Mouse (Mus musculus) WW6 (cell line): ENCODE data around the gene Prox2.
"Not testable (repeated sequence)": the region's sequence is repeated elsewhere in the genome, so short reads cannot be mapped to it uniquely, and the experiment has no call there.

Experiments
- DNase-seq: peaks from one replicate; pipeline ENCODE4 v3.0.0-alpha.2; 2013; ENCODE audit warnings: low read depth, low spot score

The Prox2 gene

GRCm38 (mm10) chr12:85110698-85111592, at the start of gene Prox2, which contains the start of gene Dlst:
Prox2 (minus strand) TSS chr12:85110759.
Dlst (plus strand) TSS chr12:85110833.
- peak; percentile 39 for DNase-seq

- DNase-seq = no peak
Measured at GRCm38 (mm10) chr12:85159592-85159991, 49.0 kb upstream of the Prox2 start.

DNA sequence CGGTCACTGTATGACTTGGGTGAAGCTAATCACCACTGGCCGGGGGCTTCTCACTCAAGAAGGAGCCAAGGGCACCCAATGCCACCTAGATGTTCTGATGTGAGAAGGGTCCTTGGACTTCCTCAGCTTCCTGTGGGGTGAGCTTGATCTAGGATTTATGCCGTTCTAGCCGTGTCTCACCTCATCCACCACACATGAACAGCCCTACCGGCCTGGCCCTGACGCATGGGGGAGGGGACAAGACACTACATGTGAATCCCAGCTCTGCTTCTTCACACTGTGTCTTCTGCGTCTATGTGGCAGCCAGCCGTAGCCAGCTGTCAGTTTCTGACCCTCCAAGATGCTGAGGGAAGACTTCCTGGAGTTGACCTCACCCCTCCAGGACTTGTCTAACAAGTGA, 48.2 kb upstream of the Prox2 start:
- DNase-seq = no peak

DNA sequence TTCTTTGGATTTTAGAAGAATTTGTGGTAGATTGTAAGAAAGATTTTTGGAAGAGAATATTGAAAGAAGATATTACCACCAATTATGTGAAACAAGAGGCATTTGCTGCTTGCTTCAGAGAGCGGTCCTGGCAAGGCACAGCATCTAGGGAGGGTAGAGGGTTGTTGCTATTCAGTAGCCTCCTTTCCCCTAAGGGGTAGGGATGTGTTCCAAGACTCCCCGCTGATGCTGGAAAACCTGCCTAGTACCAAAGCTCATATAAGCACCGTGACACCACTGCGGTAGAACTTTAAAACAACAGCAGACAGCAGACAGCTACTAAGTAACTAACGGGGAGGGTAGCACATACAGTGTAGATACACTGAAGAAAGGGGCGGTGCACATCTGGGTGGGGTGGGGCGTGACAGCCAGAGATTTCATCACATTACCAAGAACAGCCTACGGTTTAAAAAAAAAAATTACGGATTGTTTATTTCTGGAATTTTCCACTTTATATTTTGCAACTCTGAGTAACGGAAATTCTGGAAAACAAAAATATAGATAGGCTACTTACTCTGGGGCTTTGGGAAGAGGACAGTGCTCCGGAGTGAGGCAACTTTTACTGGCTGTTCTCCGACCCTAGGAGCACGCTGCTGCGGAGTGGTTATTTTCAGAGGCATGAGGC, 47.4 kb upstream of the Prox2 start:
- no peak for DNase-seq

DNA sequence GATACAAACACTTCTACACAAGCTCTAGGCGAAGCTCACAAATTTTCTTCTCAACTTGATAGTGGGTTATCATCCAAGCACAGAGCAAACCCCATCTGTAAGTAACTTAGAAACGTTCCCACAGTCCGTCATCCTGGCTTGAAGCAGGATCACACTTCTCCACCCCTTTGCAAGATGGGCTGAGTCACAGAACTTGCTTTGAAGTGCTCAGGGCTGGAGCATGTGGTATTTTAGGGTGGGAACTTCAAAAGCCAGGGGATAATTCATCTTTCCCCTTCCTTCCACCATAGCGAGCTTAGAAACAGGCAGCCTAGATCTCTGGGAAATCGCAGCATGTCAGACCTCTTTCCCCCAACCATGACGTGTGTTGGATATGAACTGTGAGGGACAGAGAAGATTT, 45.8 kb upstream of the Prox2 start:
- DNase-seq = no peak

- no peak for DNase-seq
Measured at GRCm38 (mm10) chr12:85153011-85153410, 42.5 kb upstream of the Prox2 start.

DNA sequence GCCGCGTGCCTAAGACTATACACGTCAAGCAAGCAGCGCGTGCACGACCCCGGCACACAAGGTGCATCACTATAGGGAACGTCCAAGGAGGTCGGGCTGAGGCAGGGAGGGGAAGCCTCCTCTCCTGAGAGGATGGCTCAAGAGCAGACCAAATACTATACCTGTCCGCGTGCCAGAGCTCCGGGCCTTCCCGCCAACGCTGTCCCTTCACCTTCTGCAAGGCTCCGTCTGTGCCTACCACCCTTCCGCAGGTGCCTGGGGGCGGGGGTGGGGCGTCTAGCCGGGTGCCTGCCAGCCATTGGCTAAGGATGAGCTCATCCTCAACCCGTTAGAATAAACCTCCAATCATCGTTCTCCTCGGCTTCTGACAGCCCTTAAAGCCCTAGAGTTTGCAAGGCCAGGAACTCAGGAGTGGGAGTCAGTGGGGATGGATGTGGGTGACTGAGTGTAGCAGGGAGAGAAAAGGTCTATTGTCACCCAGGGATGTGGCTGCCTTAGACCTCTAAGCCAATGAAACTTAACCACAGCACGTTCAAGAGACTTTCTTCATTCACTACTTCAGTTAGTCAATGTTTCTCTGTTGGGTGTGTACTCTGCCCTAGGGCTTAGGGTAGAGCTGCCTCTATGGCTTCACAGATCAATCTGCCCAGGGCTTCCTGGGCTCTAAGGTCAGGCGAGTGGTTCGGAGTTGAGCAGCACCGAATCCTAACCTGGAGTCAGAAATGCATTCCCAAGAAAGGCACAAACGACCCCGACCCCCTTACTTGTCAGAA, 40.6 kb upstream of the Prox2 start, which contains the start of gene Rps6kl1:
Gene Rps6kl1, minus strand, starts transcription at position 263 of the 773 bp plus-strand sequence.
- DNase-seq = peak; percentile 67

DNA sequence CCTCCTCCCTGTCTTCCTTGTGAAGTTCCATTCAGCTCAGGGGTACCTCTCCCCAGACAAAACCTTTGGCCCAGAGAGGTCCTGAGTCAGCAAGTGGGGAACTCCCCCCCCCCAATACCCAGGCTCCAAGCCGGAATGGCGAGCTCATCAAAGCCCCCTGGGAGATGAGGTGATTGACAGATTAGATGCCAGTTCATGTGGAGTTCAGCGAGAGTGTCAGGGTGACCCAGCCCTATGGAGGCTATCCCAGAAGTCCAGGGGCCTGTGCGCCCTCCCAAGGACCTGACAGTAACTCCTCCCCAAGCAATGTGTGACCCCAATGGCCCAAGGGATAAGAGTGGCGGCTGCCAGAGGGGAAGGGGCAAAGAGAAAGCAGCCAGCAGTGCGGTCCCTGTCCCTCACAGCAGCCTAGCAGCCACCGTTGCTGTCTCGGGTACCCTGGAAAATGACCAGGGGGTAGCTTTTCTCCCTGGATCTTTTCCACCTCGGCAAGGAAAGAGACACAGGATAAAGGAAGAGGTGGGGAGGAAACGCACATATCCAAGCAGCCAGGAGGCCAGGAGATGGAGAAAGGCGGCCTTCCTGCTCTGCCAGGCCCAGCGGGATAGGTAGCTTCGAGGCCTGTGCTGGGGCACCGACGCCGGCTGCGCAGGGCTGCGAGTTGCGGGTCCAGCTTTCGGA, 39.9 kb upstream of the Prox2 start:
- no peak for DNase-seq

- DNase-seq = no peak
Measured at GRCm38 (mm10) chr12:85146881-85147280, 36.3 kb upstream of the Prox2 start.

- DNase-seq = no peak
Measured at GRCm38 (mm10) chr12:85146355-85146754, 35.8 kb upstream of the Prox2 start.

DNA sequence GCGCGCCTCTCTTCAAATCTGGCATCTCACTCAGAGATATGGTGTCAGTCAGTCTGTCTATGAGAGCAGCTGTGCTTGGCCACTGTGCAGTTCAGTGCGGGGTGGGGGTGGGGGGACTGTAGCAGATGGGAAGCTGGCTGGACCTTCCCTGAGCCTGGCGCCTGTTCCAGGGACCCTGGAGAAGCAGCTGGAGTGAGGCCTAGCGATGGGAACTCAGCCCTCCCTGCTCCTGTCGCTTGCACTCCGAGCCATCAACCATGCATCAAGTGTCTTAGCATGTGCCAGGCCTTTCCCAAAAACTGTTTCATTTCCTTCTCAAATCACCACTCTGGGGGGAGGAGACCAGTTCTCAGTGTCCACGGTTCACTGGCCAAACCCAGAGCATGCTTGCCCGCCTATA, 35.1 kb upstream of the Prox2 start:
- no peak for DNase-seq

DNA sequence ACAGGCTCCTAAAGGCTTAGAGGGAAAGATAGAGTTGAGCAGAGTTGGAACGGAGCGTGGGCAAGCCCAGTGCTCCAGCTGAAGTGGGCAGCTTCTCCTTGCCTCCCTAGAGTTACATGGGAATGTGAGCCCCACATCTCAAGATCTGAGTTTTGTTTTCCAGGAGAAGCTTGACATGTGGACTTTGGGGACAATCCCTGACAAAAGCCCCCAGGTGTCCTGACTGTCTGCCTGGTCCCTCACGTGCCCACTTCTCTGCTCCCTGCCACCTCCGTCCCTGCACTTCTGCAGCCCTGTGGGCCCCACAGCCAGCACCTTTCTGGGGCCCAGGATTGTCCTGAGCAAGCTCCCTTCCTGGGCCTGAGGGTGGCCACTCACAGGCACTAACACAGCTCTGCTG, 34.3 kb upstream of the Prox2 start:
- DNase-seq = no peak

DNA sequence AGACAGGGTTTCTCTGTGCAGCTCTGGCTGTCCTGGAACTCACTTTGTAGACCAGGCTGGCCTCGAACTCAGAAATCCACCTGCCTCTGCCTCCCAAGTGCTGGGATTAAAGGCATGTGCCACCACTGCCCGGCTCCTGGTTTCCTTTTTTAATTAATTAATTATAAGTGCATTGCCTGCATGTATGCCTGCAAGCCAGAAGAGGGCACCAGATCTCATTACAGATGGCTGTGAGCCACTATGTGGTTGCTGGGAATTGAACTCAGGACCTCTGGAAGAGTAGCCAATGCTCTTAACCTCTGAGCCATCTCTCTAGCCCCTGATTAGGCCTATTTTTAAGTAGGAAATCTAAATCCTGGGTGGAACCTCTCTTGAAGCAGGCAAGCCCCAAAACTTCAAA, 33.7 kb upstream of the Prox2 start:
- not testable (repeated sequence) for DNase-seq

DNA sequence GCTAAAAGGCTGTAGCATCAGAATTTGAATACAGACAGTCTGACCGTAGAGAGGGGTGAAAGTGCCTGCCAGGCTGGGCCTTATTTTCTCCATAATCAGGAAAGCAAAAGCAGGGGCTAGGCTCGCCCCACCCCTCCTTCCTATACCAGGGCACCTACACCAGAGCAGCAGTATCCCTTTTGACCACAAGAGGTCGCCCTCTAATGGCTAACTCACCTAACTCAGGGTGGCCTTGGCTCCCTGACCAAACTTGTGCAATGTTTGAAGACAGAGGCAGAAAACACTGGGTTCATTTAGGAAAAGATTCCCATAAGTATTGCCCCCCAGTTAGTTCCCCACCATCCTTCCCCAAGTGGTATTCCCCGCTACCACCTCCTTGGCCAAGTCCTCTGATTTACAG, 32.2 kb upstream of the Prox2 start:
- DNase-seq = peak; percentile 52

- no peak for DNase-seq
Measured at GRCm38 (mm10) chr12:85141096-85141495, 30.5 kb upstream of the Prox2 start.

DNA sequence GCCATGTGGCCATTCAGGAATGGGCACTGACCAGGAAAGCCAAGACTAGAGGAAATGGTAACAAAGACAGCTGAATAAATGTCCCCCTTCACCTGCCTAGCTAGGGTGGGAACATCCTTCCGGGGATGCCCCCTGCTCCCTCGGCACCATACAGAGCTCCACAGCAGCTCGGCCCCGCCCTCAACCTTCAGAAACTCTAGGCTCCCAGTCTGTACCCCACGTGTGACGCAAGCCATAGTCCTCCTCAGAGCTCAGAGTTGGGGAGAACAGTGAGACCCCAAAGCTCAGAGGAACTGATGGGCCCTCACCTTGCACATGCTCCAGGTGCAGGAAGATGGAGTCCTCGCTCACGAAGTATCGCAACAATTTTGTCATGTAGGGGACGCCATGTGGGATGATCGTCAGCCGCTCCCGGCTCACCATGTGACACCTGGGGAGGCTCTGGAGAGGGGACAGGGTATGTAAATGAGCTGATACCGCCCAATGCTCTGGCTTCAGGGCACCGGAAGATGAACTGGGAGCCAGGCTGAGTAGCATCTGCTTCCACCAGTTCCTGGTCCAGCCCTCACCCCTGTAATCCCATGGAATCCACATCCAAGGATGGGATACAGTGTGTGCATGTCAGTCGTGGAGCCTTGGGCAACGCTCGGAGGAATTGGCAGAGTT, 29.6 kb upstream of the Prox2 start:
- no peak for DNase-seq

DNA sequence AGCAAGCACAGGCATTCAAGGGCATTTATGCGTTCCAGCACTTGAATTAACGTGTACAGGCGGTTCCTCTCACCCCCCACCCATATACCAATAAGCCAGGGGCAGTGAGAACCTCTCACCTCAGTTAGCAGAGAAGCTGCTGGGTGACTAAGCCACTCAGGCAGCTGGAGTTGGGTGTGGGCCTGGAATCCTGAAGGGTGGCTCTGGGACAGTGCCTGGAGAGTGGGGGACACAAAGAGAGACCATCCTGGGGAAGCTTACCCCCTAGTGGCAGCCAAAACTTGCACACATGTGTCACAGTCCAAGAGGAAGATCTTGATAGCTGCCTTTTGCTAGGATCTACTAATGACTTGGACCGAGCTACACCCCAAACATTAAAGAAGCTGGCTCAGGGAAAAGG, 26.1 kb upstream of the Prox2 start:
- DNase-seq = no peak

DNA sequence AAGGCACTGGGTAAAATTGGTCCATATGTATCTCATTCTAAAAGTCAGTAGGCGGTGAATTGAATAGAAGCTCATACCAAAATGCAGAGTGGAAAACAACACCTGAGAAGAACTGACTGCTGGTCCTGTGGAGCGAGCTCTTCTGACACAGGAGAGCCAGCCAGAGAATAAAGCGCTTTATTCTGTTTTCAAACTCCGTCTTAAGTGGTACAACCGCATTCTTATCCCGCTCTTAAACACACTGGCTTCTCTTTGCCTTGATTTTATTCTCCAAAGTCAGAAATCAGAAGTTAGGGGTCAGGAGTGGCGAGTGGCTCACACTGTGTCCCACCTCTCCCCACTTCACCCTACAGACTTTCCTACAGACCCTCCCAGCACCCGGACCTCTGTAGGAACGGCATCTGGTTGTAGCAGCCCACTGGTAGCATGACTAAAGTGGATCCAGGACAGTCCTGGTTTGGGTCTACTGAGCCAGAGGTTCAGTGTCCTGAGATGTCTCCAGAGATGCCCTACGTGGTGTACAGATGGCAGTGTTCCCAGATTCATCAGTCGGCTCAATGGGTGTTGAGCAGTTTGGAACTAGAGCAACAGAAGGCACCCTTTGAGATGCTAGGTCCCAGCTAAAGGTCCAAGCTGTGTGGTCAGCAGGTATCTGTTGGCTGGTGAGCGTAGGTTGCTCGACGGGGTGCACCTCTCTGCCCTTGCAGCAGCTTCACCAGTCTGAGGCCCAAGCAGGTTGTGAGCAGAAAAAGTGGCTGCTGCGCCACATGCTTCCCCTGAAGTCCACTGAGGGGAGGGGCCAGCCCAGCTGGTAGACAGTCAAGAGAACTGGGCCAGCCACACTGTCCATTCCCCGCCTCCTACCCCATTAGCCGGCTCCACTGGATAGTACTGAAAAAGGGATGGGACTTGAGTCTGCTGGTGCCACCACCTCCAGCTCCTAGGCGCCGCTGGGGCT, 25.2 kb upstream of the Prox2 start:
- no peak for DNase-seq

GRCm38 (mm10) chr12:85134043-85134794, 23.7 kb upstream of the Prox2 start:
- no peak for DNase-seq
